Mouse (Mus musculus) lung, postnatal 10 days (tissue): ENCODE data around the gene 1700001O22Rik.

Experiments
- DNase-seq: peaks from one replicate; pipeline ENCODE4 v3.0.0; 2021

The 1700001O22Rik gene

DNA sequence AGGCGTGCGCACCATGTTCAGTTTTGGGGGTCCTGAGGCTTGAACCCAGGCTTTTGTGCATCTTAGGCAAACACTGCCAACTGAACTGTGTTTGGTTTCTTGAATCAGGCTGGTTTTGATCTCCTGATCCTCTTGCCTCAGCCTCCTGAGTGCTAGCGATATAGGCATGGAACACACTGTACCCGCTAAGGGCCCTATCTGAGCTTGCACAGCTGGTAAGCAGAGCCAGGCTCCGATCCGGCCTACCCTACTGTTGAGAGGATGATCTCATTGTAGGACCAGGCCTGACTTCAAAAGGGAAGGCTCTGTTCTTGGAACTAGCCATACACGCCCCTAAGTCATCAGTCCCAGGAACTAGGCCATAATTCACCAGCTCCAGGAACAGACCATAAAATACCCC, 7.1 kb upstream of the 1700001O22Rik start:
- DNase-seq = no peak

DNA sequence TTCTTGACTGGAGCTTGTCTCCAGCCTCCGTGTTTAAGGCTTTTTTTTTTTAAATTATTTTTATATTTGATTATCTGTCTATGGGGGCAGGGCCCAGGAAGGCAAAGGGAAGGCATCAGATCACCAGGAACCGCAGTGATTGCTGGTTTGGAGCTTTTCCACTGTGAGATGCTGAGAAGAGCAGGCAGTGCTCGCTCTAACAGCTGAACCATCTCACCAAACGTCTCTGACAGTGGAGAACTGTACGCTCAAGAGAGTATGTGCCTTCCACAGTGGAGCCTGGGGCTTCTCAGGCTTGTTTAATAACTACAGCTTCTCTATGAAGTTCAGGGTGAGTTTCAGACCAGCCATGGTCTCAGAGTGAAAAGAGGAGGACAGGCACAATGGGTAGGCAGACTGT, 6.0 kb upstream of the 1700001O22Rik start:
- DNase-seq = peak; percentile 45

DNA sequence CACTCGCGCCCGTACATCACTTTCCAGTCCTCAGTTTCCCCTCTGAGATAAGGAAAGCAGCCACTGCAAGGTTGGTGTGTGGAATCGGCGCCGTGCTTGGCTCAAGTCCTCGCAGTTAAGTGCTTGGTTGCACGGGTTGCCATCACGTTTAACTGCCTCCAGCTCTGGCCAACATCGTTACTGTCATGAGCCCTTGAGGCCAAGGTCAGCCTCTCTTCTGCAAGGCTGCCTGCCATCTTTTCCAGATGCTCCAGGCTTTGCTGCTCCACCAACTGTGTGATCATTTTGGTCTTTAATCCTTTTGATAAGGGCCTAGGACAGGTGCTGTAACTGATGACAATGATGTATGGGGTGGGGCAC, 4.8 kb upstream of the 1700001O22Rik start:
- DNase-seq = no peak

DNA sequence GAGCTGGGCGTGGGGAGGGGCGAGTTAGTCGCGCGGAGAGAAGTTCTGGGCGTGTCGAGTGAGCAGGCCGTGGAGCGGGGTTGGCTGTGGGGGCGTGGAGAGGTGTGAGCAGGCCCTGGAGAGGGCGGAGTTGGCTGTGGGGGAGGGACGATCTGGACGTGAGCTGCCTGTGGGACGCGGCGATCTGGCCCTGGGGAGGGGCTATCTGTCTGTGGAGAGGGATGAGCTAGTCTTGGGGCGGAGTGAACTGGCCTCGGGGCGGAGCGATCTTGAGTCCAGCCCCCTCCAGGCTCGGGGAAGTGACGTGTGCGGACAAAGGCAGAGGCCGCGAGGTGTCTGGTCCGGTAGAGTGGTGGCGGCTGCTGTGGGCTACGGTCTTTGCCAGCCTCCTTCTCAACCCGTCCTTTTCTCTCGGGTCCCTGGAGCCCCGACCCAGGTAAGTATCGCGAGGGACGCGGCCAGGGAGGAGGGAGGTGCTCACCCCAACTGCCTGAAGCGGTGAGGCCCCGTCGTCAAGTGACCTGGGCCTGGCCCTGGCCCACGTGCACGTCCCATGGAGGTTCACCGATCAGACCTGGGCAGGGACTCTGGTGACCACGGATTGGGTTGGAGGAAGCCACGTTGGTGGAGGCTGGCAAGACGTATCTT, 4.3 kb upstream of the 1700001O22Rik start, which contains the start of gene Ntmt1:
Gene Ntmt1, plus strand, starts transcription at position 179 of the 648 bp plus-strand sequence.
- peak; percentile 100 for DNase-seq

DNA sequence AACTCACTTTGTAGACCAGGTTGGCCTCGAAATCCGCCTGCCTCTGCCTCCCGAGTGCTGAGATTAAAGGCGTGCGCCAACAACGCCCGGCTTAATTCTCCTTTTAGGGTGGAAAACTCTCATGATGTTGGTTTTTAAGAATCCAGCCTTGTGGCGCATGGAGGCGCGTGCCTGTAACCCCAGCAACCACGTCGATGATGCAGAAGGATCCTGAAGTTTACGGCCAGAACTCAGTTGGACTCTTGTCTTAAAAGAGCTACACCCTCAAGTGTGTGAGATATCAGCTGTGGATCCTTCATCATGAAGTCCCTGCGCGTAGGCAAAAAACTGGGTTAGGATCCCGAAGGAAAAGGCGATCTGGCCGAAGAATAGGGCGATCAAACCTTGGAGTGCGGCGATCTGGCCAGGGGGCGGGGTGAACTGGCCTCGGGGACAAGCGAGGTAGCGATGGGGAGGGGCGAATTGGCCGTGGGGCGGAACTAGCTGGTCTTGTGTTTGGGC, 3.7 kb upstream of the 1700001O22Rik start:
- no peak for DNase-seq

DNA sequence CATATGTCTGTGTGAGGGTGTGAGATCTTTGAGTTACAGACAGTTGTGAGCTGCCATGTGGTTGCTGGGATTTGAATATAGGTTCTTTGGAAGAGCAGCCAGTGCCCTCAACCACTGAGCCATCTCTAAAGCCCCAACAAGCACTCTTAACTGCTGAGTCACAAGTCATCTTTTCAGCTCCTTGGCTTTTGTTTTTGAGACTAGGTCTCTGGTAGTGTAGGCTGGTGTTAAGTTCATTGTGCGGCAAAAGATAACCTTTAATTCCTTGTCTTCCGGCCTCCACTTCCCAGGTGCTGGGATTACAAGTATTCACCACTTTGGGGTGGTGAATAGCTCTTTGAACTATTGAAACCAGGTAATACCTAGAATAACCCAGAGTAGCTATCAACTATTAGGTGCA, 2.5 kb upstream of the 1700001O22Rik start:
- DNase-seq = no peak

DNA sequence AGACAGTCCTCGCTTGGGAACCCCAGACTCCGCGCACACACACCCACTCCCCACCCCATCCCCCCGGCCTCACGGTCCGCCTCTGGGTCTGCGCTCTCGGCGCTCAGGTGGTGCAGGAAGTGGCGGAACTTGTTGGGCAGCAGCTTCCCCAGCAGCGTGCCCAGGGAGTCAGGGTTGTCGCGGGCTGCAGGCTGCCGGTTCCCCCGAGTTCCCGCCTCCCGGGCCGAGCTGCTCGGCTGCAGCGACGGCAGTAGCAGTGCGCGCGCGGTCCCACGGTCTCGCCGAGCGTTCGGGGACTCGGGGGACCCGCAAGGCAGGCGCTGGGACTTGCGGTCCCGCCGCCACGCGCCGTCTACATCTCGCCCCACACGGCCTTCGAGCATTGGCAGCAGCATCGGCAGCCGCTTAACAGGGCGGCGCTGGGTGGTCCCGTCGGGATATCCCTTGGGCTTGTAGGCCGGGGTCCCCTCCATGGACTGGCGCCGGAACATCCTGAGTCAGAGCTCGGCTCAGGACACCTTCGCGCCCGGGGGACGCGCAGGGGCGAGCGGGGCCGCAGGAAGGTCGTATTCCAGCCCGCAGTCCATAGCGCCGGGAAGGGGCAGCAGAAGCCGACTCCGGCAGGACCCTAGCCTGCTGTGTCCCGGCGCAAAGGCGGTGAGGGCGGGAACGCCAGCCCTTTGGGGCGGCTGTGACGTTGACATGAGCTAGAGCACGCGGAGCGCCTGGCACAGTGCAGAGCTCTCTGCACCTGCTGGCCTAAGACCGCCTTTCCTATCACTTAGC, 2.2 kb downstream of the 1700001O22Rik start:
- peak; percentile 40 for DNase-seq

DNA sequence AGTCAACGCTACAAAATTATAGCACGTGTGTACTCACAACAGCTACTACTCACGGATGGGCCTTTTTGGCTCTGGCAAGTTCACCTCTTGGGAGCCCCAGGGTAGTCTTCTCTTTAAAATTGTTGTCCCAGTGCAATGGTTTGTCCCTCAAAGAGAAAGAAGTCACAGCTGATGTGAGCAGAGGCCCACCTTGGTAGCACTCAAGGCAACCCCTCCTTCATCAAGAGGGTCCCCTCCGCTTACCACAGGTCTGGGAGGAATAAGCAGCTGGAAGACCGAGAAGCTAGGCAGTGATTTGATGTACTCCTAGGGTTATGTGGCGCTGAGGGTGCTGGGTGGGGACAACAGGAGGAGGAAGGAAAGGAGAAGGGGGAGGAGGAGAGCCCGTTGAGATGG, 2.8 kb downstream of the 1700001O22Rik start:
- DNase-seq = no peak

DNA sequence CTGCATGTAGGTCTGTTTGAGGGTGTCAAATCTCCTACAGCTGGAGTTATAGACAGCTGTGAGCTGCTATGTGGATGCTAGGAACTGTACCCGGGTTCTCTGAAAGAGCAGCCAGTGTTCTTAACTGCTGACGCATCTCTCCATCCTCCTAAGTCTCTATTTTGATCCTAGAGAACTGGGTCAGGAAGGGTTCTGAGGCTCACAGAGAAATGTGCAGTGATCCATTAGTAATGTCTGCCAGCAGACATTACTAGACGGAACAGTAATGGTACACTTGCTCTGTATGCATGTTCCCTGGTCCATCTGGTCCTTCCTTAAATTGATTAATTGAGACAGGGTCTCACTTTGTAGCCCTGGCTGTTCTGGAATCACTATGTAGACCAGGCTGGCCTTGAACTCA, 4.0 kb downstream of the 1700001O22Rik start:
- DNase-seq = no peak

DNA sequence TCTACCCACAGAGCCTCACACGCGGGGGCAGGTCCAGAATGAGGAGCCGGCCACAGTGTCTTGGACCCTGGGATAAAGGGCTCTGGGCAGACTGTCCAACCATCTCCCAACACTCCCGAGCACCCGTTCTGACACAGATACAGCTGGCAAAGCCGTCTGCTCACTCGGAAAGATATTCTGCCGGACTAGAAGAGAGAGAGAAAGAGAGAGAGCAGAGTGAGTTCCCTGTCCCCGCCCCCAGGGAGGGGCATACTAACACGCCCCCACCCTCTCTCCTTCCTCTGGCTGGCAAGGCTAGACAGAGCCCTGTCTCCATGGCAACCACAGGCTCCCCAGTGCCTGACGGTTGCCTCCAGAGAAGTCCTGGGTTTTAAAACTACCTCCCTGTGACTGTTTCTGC, 7.1 kb downstream of the 1700001O22Rik start:
- peak; percentile 93 for DNase-seq

DNA sequence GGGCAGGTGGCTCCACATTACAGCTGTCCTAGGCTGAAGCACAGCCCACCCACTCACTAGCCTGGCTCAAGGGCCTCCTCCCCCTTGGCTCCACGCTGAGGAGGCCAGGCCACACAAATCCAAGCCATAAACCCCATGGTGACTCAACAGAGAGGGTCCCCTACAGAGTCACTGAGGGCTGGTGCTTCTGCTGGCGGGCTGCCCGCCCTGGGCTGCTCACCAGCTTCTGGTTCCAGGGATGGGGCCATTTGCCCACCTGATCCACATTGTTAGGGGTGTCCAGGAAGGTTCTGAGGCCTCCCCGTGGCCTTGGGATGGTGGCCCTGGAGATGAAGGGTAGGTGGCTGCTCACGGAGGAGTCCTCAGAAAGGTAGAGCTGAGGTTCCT, 7.6 kb downstream of the 1700001O22Rik start:
- DNase-seq = peak; percentile 35

DNA sequence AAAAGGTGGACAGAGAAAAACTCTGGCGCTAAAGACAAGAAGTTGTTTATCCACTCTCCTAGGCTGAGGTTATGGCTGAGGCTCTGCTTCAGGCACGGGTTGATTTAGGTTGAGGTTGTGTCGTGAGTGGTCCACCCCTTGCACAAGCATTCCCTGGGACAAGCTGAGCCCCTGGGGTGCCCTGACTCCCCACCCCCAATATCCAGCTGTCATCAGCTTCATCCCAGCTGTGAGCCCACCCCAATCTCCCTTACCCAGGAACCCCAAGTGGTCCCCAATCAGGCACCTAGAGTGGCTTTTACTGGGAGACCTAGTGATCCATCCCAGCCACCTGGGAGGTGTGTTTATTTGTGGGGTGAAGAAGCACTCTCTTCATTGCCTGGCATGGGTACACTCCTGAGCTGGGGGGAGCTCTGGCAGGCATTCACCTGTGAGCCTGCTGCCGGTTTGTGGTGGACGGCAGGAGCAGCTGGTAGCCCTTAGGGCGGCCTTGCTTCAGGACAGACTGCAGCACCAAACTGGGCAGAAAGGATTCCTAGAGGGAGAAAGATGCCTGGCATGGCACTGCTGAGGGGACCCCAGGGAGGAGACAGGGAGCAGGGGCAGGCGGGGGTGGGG, 8.1 kb downstream of the 1700001O22Rik start:
- DNase-seq = no peak

DNA sequence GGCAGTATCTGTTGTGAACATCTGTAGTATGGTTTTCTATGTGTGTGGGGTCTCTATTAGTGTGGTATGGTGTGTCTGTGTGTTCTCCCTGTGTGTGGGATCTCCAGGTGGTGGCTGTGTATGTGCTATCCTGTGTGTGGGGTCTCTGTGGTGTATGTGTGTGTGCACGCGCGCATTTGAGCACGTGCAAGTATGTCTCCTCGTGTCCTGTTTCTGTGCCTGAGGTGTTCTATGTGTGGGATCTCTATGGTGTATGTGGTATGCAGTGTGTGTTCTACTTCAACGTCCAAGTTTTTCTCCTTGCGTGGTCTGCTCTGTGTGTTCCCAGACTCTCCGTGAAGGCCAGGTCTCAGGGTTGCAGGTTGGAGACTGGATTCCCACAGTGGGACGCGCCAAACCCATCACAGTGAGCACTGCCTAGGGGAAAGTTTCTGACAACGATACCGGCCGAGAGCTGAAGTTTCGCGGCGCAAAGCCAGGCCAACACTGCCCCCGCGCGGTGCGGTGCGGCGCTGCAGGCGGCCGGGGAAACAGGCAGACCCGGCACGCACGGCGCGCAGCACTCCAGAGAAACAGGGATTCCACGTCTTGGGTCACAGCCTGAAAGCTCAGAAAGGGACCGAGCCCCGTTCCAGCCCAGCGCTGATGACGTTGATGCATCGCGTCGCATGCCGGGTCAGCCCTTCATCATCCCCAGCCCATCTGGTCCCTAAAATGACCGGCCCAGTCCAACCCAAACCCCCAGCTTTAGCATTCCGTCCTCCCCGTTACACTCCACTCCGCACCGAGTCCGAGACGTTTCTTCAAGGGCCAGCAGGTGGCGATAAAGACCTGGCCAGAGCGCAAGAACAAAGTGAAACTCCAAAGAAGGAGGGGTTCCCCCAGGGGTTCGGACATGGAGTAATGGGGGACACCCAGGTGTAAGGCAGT, 9.0 kb downstream of the 1700001O22Rik start:
- peak; percentile 97 for DNase-seq

DNA sequence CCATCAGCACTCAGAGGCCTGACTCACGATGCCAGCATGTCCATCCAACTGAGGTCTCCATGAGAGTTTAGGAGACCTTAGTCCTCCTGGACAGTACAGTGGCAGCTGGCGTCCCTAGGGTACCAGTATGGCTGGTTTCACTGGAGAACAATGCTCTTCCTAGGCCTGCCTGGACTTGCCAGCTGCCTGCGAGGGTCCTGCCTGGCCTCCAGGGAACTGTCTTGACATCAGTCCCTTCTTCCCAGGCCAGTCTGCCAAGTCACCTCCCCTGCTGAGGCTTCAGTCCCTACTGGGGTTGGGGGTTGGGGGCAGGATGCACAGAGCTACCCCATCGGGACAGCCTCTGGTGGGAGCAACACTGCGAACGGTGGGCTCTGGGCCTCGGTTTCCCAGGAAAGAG, 11.4 kb downstream of the 1700001O22Rik start:
- no peak for DNase-seq

DNA sequence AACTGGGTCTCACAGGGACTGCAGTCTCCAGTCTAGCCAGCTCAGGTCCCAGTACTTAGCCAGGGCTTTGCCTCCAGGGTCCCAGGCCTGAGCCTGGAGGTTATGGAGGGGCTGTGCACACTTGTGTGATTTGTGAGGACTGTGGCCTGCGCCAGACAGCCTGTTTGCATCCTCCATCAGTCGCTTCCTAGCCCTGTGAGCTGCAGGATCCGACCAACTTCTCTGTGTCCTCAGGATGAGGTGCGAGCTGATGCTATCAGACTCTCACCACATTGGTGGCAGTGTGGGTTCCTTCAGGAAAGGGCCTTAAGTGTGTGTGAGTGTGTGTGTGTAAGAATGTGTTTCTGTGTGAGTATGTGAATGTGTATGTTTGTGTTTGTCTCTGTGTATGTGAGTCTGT, 16.0 kb downstream of the 1700001O22Rik start:
- no peak for DNase-seq

DNA sequence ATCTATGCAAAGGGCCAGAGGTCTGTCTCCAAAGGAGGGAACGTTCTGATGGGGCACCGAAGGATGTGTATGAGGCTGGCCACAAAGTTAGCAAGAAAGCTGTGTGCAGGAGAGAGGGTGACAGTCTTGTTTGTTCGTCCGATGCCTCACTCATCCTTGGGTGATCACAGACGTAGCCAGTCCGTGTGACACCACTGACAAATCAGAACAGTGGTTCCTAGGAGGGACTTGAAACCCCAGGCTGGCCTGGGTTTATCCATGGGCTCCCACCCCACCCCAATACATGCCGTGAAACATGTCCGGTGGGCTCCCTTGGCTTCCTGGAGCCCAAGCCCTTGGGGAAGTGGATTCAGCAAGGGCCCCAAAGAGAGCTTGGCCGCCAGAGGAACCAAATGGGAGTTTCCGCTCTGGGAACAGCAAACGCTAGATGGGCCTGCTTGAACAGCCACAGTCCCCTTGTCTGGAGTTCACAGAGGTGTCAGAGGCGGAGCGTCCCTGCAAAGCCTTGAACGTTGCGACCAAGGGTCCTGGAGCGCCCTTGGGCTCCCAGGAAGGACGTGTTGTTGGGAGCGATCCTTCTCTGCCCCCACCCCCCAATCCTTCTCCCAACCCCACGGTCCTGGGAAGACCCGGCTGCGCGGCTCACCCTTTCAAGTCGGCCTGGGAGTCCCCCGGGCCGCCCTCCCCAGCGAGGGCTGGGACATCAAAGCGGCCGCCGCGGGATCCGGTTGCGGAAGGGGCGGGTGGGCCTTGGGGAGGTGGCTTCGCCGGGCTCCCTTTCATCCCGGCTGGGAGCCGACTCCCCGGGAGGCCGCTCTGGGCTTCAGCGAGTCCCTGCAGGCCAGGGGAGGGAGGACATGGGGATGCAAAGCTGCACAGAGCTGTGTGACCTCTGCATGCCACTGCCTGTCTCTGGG, 19.1 kb downstream of the 1700001O22Rik start:
- DNase-seq = peak; percentile 91

DNA sequence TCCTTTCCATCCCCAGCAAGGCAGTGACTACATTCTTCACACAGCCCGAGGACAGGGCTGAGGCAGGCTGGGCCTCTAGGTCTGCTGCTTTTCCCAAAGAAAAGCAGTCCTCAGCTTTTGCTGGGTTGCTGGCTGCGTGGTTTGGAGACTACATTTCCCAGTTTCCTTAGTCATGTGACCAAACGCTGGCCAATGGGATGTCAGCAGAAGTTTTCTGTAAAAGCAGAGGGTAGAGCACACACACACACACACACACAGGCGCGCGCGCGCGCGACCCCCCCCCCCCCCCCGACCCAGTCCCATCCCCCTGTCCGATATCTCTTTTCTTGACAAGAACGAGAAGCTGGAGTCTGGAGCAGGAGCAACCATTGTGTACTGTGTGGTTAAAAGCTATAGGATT, 20.1 kb downstream of the 1700001O22Rik start:
- peak; percentile 90 for DNase-seq

DNA sequence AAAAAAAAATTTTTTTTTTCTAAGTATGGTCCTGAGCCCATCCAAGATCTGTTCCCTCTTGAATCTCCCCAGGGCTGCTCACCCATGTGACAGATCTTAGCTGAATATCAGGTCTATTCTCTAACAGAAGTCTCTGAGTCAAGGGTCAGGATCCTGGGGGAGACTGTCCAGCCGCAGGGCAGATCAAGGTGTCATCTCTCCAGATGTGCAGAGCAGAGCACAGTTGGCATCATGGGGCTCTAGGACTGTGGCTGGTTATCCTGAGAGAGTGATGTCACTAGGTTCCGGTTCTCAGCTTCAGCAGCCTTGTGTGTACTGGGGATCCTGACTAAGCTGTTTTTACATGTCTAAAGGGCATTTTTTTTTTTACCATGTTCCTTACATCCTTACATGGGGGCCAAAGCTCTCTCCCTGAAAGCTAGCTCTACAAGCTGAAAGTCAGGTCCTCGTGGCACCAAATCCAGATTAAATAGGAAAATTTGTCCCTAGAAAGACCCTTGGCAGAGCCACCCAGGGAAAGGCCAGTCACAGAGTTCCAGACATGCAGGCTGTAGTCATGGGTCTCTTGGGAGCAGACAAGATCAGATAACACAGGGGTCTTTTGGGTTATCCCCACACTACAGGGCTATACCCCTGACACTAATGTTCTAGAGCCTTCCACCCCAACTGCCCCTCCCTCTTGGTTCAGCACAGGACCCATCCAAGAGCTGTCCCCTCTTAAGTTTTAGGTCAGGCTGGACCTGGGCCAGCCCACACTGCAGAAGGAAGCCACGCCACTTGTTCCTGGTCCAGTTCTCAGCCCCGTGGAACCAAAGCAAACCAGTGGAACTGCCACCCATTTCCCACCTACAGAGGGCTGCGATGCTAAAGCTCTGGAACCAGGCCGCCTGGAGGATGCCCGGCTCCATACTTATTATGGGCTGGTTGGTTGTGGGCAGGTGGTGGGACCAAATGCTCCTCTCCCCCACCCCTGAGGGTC, 20.9 kb downstream of the 1700001O22Rik start:
- no peak for DNase-seq

DNA sequence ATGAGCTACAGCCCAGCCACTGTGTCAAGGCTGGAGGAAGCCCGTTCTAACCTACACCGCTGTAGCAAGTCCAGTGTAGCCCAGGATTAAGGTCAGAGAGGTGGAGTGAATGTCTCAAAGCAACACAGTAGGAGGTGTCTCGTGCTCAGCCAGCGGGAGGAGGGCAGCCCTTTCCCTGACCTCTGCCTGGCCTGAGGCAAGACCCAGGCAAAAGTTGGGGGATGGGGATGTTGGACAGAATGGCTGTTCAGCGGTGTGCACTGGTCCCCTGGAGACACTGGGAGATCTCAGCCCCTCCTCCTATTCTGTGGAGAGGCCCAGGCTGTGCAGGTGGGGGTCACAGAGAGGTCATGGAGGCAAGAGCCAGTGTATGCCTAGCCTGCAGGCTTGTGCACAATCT, 24.2 kb downstream of the 1700001O22Rik start:
- DNase-seq = no peak

DNA sequence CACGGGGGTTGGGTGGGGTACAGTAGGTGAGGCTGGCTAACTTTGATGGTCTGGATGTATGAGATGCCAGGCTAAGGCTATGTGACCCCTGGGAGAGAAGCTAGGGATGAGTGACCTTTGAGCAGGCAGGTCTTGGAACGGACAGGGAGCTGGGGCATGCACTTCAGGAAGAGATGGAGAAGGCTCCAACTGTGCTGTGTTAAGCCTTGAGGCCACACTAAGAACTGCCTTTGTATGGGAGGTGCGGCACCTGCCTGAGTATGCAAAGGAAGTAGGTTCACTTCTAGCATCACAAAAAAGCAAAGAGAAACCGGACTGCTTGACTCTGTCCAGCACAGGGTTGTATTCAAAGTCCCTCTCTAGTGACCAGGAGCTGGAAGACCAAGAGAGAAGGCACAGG, 25.2 kb downstream of the 1700001O22Rik start:
- DNase-seq = no peak
